Mouse (Mus musculus) limb, embryonic 14.5 days (tissue): ENCODE measurements around the gene Crebrf. TPM values are rescaled to one million over a fixed set of nuclear protein-coding genes. Genes with fewer than 3 reads are reported as not detected.

Source experiments
- ATAC-seq: fragments of 200-750 bp; cut with Nextera tagmentation; 2 replicates; pipeline ENCODE4 v1.8.0; 2017; ENCODE audit warnings: low read depth, moderate number of reproducible peaks, moderate TSS enrichment; ENCODE audit not compliant: low FRiP score
- DNase-seq: peaks from one replicate; pipeline ENCODE4 v3.0.0-alpha.2; 2015; ENCODE audit warnings: low spot score
- H3K27ac ChIP-seq: fragments of 300-500 bp; sonication (generic); replicated peaks from 2 replicates; pipeline ENCODE4 v1.5.1; 2014; ENCODE audit warnings: low read depth, mild to moderate bottlenecking, low read length, moderate library complexity, mixed read lengths
- H3K27me3 ChIP-seq: fragments of 300-500 bp; sonication (generic); 2 replicates; pipeline ENCODE4 v1.6.1; 2014; ENCODE audit warnings: low read length, mixed read lengths; ENCODE audit not compliant: control insufficient read depth, insufficient read depth
- H3K36me3 ChIP-seq: fragments of 300-500 bp; sonication (generic); 2 replicates; pipeline ENCODE4 v1.6.1; 2014; ENCODE audit warnings: mild to moderate bottlenecking, low read length, moderate library complexity, mixed read lengths; ENCODE audit not compliant: control insufficient read depth, insufficient read depth
- H3K4me1 ChIP-seq: fragments of 300-500 bp; sonication (generic); 2 replicates; pipeline ENCODE4 v1.6.1; 2014; ENCODE audit warnings: antibody characterized with exemption, low read length, mixed read lengths; ENCODE audit not compliant: control insufficient read depth, insufficient read depth
- H3K4me2 ChIP-seq: fragments of 300-500 bp; sonication (generic); replicated peaks from 2 replicates; pipeline ENCODE4 v1.6.1; 2014; ENCODE audit warnings: low read depth, mild to moderate bottlenecking, low read length, moderate library complexity; ENCODE audit not compliant: severe bottlenecking
- H3K4me3 ChIP-seq: fragments of 300-500 bp; sonication (generic); replicated peaks from 2 replicates; pipeline ENCODE4 v1.5.1; 2014; ENCODE audit warnings: low read length
- H3K9ac ChIP-seq: fragments of 300-500 bp; sonication (generic); 2 replicates; pipeline ENCODE4 v1.6.1; 2014; ENCODE audit warnings: mild to moderate bottlenecking, low read depth, low read length, moderate library complexity; ENCODE audit not compliant: severe bottlenecking
- H3K9me3 ChIP-seq: fragments of 300-500 bp; sonication (generic); 2 replicates; pipeline ENCODE4 v1.6.1; 2016; ENCODE audit warnings: low read length; ENCODE audit not compliant: control insufficient read depth
- POLR2A ChIP-seq: fragments of 200-500 bp; IDR thresholded peaks from 2 replicates; pipeline ENCODE4 v1.8.0; 2012; ENCODE audit warnings: inconsistent platforms, mild to moderate bottlenecking, moderate library complexity, borderline replicate concordance; ENCODE audit not compliant: insufficient read depth, insufficient read length; ENCODE audit errors: extremely low read depth
- WGBS: fragments of 180-500 bp; shearing (Covaris S2); extraction: QIAGEN DNeasy Blood & Tissue Kit; methylation state at CpG from one replicate; pipeline ENCODE4 v1.1.7; 2014; 5-methylcytosine and 5-hydroxymethylcytosine counted together
- polyA plus RNA-seq, 2 experiments: library from polyadenylated mRNA; depleted of rRNA in 1 of 2; stranded (reverse) in 1 of 2; unstranded in 1 of 2; fragments of >200 nt; fragmentation: Nextera tagmentation in 1 of 2; extraction: Ambion mirVana in 1 of 2; gene quantifications; 2 replicates each; pipeline versions ENCODE4 v1.2.1 to v1.2.3; 2012 to 2014

The Crebrf gene
- polyA plus RNA-seq, 2 experiments, result 4.9 to 6.5 TPM

DNA sequence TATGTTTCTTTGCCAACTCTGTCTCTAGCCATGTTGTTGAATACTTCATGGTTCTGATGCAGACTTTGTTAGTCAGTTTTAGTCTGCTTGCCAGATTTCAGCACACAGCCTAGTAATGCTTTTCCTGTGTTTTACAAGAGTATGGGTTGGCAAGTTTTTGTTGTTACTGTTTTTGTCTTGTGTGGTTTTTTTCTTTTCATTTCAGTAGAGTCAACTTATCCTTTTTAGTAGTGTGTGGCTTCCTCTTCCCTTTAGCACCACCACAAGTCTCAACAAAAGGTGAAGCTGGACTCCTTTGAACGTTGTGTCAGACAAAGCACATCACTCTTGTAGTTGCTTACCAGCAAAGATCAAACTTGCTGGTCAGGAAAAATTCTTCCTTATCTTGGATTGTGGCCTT lies 36.8 kb downstream of the Crebrf start:
- Histone ChIP-seq H3K9ac (no peak overlapping the region), H3K27me3 (no peaks in the 10 kb centered on the region), H3K4me2 (no peak overlapping the region), H3K4me1 (no peaks in the 10 kb centered on the region), H3K4me3 (no peak overlapping the region), H3K9me3 (no peaks in the 10 kb centered on the region), H3K27ac (no peak overlapping the region), H3K36me3 (no peaks in the 10 kb centered on the region)
- ATAC-seq (no peak), DNase-seq (no peak)
- 79% methylated on average over 1 of the region's 1 CpGs for WGBS
- no peak for TF ChIP-seq POLR2A

DNA sequence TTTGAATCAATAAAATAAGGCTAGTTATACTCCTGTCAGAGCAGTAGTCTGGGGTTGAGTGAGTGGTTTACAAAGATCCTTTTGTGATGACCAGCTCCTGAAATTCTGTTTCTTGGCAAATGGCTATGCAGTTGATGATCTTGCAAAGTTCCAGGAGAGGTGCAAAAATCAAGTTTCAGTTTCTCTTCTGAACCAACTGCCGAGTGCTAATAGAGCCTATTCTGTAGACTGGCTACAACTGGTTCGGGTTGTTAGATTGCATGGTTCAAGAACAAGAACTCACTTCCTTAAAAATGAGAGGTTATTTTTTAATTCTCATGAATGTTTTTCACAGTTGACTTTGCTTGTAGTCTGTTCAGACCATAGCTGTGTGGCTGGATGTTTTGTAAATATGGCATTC lies 38.0 kb downstream of the Crebrf start:
- Histone ChIP-seq H3K4me2 (no peak overlapping the region), H3K27me3 (no peaks in the 10 kb centered on the region), H3K36me3 (no peaks in the 10 kb centered on the region), H3K4me3 (no peak overlapping the region), H3K27ac (no peak overlapping the region), H3K4me1 (no peaks in the 10 kb centered on the region), H3K9me3 (no peaks in the 10 kb centered on the region), H3K9ac (no peak overlapping the region)
- no peak for TF ChIP-seq POLR2A
- no peak for DNase-seq
- ATAC-seq, result no peak
- WGBS, result 76% methylated on average over 2 of the region's 2 CpGs

DNA sequence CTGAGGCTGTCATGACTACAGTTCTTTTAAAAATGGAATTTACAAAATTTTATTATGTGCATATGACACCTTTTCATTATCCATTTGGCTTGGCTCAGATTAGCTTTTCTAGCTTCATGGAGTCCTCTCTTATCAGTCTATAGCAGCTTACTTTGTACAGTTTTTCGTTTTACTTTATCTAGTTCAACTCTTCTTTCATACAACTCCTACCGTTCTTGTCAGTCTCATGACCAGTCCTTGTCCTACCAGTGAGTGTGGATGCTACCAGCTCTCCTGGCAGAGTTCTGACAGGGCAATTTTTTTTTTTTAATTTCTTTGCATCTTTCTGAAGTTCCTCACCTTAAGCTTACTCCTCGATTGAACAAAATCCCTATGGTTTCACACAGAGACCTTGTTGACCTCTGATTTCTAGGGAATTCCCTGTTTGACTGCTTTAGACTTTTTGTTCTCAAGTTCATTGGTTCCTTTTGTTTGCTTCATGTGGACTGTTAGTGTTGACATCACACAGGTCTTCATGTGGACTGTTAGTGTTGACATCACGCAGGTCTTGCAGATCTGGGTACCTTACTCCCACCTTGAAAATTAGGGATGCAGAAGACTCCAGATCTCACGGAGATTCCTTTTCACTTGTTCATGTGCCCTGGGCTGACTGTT lies 51.8 kb downstream of the Crebrf start:
- no peak for ATAC-seq
- Histone ChIP-seq H3K4me3 (no peak overlapping the region), H3K27me3 (no peaks in the 10 kb centered on the region), H3K27ac (no peak overlapping the region), H3K36me3 (peaks cover 8% of the 10 kb centered on the region), H3K9ac (no peak overlapping the region), H3K9me3 (no peaks in the 10 kb centered on the region), H3K4me1 (no peaks in the 10 kb centered on the region), H3K4me2 (no peak overlapping the region)
- no peak for TF ChIP-seq POLR2A
- DNase-seq, result no peak
- 87% methylated on average over 5 of the region's 5 CpGs for WGBS

DNA sequence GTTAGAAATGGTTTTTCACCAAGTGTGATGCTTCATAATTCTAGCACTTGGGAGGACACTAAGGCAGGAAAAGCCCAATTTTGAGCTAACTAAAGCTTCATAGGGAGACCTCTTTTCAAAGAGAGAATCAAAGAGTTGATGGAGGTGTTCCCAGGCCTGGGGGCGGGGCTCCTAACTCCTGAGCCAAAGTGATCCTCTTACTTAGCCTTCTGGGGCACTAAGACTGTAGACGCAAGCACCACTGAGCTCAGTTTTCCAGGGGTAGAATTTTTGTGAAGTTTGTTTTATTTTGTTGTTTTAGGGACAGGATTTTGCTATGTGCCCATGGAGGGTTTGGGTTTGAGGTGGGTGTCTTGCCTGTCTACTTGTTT lies 52.3 kb downstream of the Crebrf start:
- ATAC-seq (no peak), DNase-seq (no peak)
- no peak overlapping the region for H3K27ac ChIP-seq
- 76% methylated on average over 2 of the region's 2 CpGs for WGBS
- no peak overlapping the region for H3K4me3 ChIP-seq
- H3K4me1 ChIP-seq, result no peaks in the 10 kb centered on the region
- no peak overlapping the region for H3K4me2 ChIP-seq
- H3K9ac ChIP-seq, result no peak overlapping the region
- H3K27me3 ChIP-seq, result no peaks in the 10 kb centered on the region
- no peaks in the 10 kb centered on the region for H3K9me3 ChIP-seq
- no peak for TF ChIP-seq POLR2A
- peaks cover 8% of the 10 kb centered on the region for H3K36me3 ChIP-seq

DNA sequence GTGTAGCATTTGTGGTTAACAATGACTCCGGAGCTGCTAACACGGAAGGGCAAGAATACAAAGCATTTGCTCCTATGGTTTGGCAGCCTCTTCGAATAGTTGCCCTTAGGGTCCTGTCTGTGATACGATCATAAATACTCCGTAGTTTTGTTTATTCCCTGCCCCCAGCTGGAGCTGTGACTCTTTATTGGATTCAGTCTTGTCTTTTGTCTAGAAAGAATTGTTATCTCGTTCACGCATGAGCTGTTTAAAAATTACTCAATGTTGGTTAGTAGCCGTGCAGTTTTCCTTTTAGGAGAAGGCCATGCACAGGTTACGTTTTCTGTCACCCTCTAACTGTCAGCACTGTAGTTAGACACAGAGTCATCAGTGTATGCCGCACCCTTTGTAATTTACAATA lies 60.8 kb downstream of the Crebrf start:
- Histone ChIP-seq H3K36me3 (no peaks in the 10 kb centered on the region; the same call in 1 of the 2 replicates), H3K27me3 (no peaks in the 10 kb centered on the region), H3K4me2 (no peak overlapping the region), H3K4me1 (0 out of 2 replicates have a peak, but pooled peaks cover 2% of the 10 kb centered on the region), H3K4me3 (no peak overlapping the region), H3K27ac (no peak overlapping the region), H3K9ac (no peak overlapping the region), H3K9me3 (no peaks in the 10 kb centered on the region)
- DNase-seq, result no peak
- no peak for ATAC-seq
- 74% methylated on average over 10 of the region's 10 CpGs for WGBS
- TF ChIP-seq POLR2A, result no peak

DNA sequence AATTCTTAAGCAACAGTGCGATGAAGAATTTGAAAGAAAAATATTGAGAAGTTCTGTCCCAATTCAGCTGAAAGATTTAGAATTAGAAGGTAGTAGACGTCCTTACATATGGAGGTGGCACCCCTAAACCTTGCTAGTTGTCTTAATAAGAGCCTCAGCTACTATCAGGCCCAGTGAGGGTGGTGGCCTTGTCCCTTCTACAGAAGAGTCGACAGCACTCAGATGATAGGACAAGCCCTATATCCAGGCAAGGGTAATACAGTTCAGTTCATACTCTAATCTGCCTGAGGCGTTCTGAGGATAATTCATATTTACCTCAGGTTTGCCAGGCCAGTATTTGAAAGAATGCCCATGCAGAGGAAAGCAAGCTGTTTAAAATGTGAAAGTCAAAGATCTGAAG lies 62.6 kb downstream of the Crebrf start:
- no peak overlapping the region for H3K27ac ChIP-seq
- DNase-seq, result no peak

More for the DNA sequence above, 62.6 kb downstream of the Crebrf start:
- WGBS, result 86% methylated on average over 4 of the region's 4 CpGs
- Histone ChIP-seq H3K4me1 (peaks cover 9% of the 10 kb centered on the region; the same call in 1 of the 2 replicates), H3K4me2 (no peak overlapping the region), H3K9ac (no peak overlapping the region), H3K36me3 (no peaks in the 10 kb centered on the region; the same call in 1 of the 2 replicates), H3K27me3 (no peaks in the 10 kb centered on the region), H3K4me3 (no peak overlapping the region), H3K9me3 (no peaks in the 10 kb centered on the region)
- TF ChIP-seq POLR2A, result no peak
- no peak for ATAC-seq
